Mouse (Mus musculus) Patski (cell line): ENCODE measurements around the gene Ttc12. TPM values are rescaled to one million over a fixed set of nuclear protein-coding genes. Genes with fewer than 3 reads are reported as not detected.

Source experiments
- ATAC-seq: fragments of 100-300 bp; one replicate; pipeline ENCODE4 v1.8.0; 2021
- CTCF ChIA-PET: fragments of 350-600 bp; sonication (Branson Sonifier 250); formaldehyde crosslinking; loops from one replicate; lab custom pipeline; 2022; ENCODE audit warnings: inconsistent platforms; lab: Charles Lee
- POLR2A ChIA-PET: fragments of 350-600 bp; sonication (Branson Sonifier 250); formaldehyde crosslinking; loops from one replicate; lab custom pipeline; 2022; ENCODE audit warnings: antibody characterized with exemption, inconsistent platforms; lab: Charles Lee
- DNase-seq: peaks from one replicate; pipeline ENCODE4 v3.0.0-alpha.2; 2011; ENCODE audit warnings: low read depth, low spot score
- H3K27me3 ChIP-seq: fragments of 371-371 bp; one replicate; pipeline ENCODE4 v1.5.1; 2021
- CTCF ChIP-seq: fragments of 100-300 bp; IDR thresholded peaks from one replicate; pipeline ENCODE4 v1.5.1; 2021
- in situ Hi-C: fragments of 300-500 bp; cut with MboI; formaldehyde crosslinking; loops from 3 replicates; pipeline ENCODE4 v1.11.1; 2018; ENCODE audit warnings: low pct_unique_long_range_greater_than_20kb, mixed read lengths
- polyA plus RNA-seq: library from polyadenylated mRNA; unstranded; gene quantifications from one replicate; pipeline ENCODE4 v1.2.3, GENCODE M21; 2021

The Ttc12 gene
- polyA plus RNA-seq = 6.8 TPM

DNA sequence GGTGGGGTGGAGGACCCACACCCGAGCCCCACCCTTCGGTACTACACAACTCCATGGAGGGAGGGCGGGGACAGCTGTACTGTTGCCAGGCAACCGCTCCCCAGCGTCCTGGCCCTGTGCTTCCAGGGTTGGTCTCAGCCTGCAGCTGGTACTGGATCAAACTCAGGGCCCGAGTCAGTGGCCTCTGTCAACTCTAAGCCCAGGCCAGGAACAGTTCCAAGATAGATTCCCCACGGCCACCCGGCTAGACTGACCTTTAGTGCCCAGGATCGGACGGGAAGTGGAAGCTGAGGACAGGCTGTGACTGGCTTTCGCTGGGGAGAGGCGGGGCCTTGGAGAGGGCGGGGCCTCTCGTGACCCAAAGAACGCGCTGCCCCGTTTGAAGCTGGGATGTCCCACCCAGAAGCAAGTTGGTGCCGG lies at the start of gene Ttc12:
Ttc12 (minus strand) TSS at position 334 of the 420 bp plus-strand sequence.
- ATAC-seq (peak; percentile 70), DNase-seq (no peak)
- in situ Hi-C loops = loop anchor here (5.0 kb wide), 2 partner anchors 239 to 409 kb away; no protein-coding TSS in a partner anchor
- H3K27me3 ChIP-seq = no peaks in the 10 kb centered on the region
- ChIA-PET POLR2A (interaction anchor here (1.4 kb wide), 1 partner anchor 10 kb away, joined by 3 read pairs; no protein-coding TSS in a partner anchor), CTCF (interaction anchor here (1.6 to 2.0 kb wide), 2 partner anchors 404 to 408 kb away, joined by 4 to 10 read pairs; partner anchors contain the start of gene Tmprss5)
- no peak for TF ChIP-seq CTCF

DNA sequence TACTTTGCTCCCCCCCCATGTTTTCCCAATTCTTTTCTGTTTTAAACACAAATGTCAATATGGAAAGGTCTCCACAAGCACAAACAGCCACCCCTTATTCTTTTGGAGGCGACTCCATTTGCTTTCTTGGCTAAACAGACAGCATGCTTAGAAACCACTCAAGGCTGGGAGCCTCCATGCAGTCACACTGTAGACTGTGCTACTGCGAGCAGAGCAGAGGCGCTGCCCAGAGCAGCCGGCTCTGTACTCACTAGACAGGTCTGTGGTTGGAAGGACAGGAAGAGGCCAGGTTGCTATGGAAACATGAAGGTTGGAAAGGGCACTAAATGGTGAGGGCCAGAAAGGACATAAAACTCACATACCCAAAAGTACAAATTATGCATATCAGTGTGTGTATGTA lies 48.9 kb upstream of the Ttc12 start:
- DNase-seq (no peak), ATAC-seq (no peak)
- ChIA-PET POLR2A (no interaction called here), CTCF (no interaction called here)
- no peaks in the 10 kb centered on the region for H3K27me3 ChIP-seq
- no peak for TF ChIP-seq CTCF
- in situ Hi-C loops = no loop called here

DNA sequence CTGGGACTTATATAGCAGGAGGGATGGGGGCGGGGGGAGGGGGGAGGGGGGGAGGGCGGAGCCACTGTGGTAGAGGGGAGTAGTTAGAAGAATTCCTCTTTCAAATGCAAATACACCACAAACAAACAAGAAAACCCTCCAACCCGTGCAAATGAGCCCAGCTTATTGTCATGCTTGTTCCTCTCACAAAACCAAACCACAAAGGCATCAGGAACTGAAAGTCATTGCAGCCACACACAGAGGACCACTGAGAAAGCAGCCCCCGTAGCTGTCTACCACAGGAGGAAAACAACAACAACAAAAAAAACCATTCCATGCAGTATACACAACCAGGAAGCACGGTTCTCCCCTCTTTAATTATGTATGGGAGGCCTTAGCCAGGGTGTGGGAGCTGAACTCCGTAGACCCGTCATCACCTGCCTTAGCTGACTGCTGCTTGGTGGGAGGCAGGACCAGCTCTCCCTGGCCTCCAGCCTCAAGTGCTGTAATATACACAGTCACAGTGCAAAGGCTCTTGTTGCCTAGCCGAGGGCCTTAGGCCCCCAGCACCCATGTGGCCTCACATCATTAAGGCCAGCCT lies 48.0 kb upstream of the Ttc12 start:
- TF ChIP-seq CTCF = no peak
- POLR2A ChIA-PET = no interaction called here

DNA sequence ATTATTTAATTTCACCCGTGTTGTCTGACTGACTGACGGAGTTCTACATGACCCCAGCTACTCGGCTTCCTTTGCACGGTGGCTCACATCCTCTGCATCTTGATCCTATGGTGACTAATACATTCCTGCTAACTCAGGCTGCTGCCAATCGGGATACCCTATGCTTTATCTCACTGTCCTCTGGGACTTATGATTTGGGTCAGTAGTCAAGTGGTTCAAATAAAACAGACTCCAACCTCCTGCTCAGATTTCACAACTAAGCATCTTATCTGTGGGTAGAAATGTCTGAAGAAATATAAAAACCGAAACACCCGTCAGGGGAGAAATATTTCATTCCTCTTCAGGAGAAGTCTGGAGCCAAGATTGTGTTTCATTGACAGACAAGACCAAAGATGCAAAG lies 47.4 kb upstream of the Ttc12 start:
- in situ Hi-C loops = no loop called here
- ATAC-seq (peak; percentile 83), DNase-seq (peak; percentile 44)
- ChIA-PET POLR2A (no interaction called here), CTCF (no interaction called here)
- H3K27me3 ChIP-seq = no peaks in the 10 kb centered on the region
- no peak for TF ChIP-seq CTCF

More for the DNA sequence above, 48.0 kb upstream of the Ttc12 start:
- ATAC-seq (no peak), DNase-seq (no peak)
- no peaks in the 10 kb centered on the region for H3K27me3 ChIP-seq
- CTCF ChIA-PET = no interaction called here
- in situ Hi-C loops = no loop called here

DNA sequence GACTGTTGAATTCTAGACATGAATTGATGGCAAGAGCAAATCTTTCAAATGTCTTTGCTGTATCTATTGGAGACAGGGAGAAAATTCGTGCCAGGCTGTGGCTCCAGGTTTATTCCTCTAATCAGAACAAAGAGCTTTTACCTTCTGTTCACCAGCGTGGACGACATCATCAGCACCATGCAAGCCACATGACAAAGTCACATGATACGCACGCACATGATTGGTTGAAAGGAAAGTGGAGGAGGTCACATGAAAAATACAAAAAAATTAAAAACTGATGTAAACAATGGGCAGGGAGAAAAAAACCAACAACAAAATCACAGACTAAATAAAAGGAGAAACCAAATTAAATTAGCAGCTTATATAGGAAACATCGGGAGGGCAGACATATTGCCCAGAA lies 45.8 kb upstream of the Ttc12 start:
- no peak for ATAC-seq
- in situ Hi-C loops = no loop called here
- no peaks in the 10 kb centered on the region for H3K27me3 ChIP-seq
- DNase-seq = no peak
- no peak for TF ChIP-seq CTCF
- CTCF ChIA-PET = interaction anchor here (1.4 kb wide), 1 partner anchor 10 kb away, joined by 3 read pairs; no protein-coding TSS in a partner anchor
- POLR2A ChIA-PET = no interaction called here

DNA sequence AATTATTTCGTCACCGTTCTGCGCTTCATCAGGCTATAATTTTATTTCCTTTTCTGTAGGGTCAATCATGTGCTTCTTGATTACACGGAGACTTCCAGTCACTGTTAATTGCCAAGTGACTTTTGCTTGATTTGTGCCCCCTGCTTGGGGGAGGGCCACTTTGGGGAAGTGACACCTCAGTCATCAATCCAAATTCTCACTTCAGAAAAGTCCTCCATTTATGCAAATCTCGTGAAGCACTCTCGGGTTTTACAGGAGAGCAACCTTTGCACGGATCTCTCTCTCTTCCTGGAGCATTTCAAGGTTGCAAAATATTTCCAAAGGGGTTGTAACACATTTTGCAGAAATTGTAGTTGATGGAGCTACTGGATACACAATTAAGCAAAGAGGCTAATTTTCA lies 45.2 kb upstream of the Ttc12 start:
- POLR2A ChIA-PET = no interaction called here
- DNase-seq (no peak), ATAC-seq (no peak)
- no peaks in the 10 kb centered on the region for H3K27me3 ChIP-seq
- CTCF ChIA-PET = interaction anchor here (1.4 kb wide), 1 partner anchor 11 kb away, joined by 3 read pairs; no protein-coding TSS in a partner anchor
- no peak for TF ChIP-seq CTCF
- in situ Hi-C loops = no loop called here

DNA sequence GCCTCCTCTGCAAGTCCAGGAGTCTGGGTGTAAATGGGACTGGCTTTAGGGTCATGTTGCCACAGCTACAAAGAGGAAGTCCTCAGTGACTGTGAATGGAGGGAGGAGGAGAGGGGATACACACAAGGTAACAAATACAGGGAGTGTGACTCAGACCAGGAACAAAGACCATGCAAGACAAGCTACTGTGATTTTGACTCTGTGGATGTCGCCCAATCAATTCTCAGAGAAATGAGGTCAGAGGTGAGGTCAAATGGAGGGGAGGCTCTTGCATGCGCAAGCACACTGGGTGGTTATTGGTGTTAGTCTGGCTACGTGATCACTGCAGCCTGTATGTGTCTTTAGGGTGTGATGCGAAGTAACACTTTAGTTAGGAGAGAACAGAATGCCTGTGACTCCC lies 44.7 kb upstream of the Ttc12 start:
- CTCF ChIA-PET = interaction anchor here (1.4 kb wide), 1 partner anchor 12 kb away, joined by 3 read pairs; no protein-coding TSS in a partner anchor
- DNase-seq (no peak), ATAC-seq (no peak)
- POLR2A ChIA-PET = no interaction called here
- in situ Hi-C loops = no loop called here
- H3K27me3 ChIP-seq = no peaks in the 10 kb centered on the region
- TF ChIP-seq CTCF = no peak

DNA sequence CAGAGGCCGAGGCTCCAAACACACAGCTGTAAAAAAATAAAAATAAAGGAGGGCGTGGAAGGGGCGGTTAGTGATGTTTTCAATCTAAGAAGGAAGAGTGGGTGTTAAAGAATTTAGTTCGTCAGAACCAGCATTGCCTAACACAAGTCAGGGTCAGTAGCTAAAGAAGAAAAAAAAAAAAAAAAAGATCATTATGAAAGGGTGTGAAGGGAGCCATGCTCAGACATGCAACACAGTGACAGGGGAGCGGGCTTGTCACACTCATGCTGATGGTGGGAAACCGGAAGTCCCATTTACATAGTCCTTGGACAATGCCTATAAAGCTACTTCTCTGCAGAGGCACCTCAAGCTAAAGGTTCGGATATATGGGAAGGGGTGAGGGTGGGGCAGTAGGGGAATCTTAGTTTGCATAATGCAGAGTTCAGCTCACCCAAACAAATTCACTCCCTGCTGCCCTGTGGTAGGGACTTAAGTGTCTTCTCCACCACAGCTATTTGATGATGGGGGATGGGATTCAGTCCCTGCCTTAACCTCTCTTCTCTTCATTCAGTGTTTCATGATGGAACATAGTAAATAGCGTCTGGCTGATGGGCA lies 43.4 kb upstream of the Ttc12 start:
- TF ChIP-seq CTCF = no peak
- CTCF ChIA-PET = interaction anchor here (0.9 kb wide), 1 partner anchor 909 kb away, joined by 3 read pairs; no protein-coding TSS in a partner anchor
- ATAC-seq = no peak
- H3K27me3 ChIP-seq = no peaks in the 10 kb centered on the region
- POLR2A ChIA-PET = interaction anchor here (0.5 kb wide), 1 partner anchor 61 kb away, joined by 5 read pairs; no protein-coding TSS in a partner anchor
- in situ Hi-C loops = loop anchor here (10.0 kb wide), 1 partner anchor 395 kb away; no protein-coding TSS in a partner anchor
- DNase-seq = no peak

DNA sequence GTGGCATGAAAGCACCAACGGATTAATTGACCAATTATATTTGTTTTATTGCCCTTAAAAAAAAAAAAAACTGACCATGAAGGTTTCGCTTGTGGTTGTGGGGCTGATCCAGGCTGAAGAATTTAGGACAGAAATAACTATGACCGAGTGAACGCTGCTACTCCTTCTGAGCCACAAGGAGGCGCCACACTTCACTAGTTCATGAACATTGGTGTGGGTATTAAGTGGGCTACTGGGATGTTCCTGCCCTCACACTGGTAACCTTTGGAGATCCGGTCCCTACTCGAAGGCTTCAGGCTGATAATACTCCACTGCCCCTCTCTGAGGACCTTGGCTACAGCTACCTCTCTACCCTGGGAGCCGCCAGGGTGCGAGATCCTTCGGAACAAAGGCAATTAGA lies 42.9 kb upstream of the Ttc12 start:
- ChIA-PET CTCF (interaction anchor here (0.9 kb wide), 1 partner anchor 909 kb away, joined by 3 read pairs; no protein-coding TSS in a partner anchor), POLR2A (no interaction called here)
- ATAC-seq (no peak), DNase-seq (no peak)
- no peaks in the 10 kb centered on the region for H3K27me3 ChIP-seq
- in situ Hi-C loops = loop anchor here (10.0 kb wide), 1 partner anchor 396 kb away; no protein-coding TSS in a partner anchor
- peak; percentile 79 for TF ChIP-seq CTCF

DNA sequence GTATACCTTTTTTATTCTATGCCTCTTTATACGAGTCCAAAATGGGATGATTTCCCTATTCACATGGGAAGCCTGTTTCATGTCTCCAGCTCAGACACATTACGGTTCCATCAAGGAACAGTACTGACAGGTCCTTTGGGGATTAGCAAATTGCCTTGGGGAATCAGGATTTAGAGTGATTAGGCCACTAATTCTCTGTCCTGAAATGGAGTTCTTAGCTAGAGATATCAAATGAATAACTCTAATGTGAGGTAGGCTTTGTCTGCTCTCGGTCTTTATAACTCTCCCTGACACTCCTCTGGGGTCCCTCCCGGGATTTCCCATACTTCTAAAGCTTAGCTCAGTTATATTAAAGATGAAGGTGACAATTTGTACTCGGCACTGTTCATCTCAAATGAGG lies 42.0 kb upstream of the Ttc12 start:
- in situ Hi-C loops = loop anchor here (10.0 kb wide), 1 partner anchor 397 kb away; no protein-coding TSS in a partner anchor
- CTCF ChIA-PET = interaction anchor here (1.1 kb wide), 1 partner anchor 13 kb away, joined by 3 read pairs; no protein-coding TSS in a partner anchor
- no peak for DNase-seq
- H3K27me3 ChIP-seq = no peaks in the 10 kb centered on the region
- no peak for TF ChIP-seq CTCF
- POLR2A ChIA-PET = no interaction called here
- ATAC-seq = no peak
